Mouse (Mus musculus): ENCODE results near the gene Spsb1. TPM values are rescaled to one million over a fixed set of nuclear protein-coding genes. Genes with fewer than 3 reads are reported as not detected.

Gene Spsb1
- polyA plus RNA-seq, 1 experiment from 2014 or later = 5.8 TPM

GRCm38 (mm10) chr4:149912451-149912850, 42.4 kb downstream of the Spsb1 start:
- Histone ChIP-seq H3K4me1 (replicated peaks; ENCODE audit: control insufficient read depth, insufficient read depth, low read length) (no peaks in the 10 kb centered on the region; the same call in 1 of the 2 replicates), H3K9me3 (ENCODE audit: control insufficient read depth, low read length) (no peaks in the 10 kb centered on the region), H3K4me3 (replicated peaks; ENCODE audit: low read length) (no peak overlapping the region), H3K27ac (ENCODE audit: low read length) (no peak overlapping the region), H3K36me3 (ENCODE audit: control insufficient read depth, insufficient read depth) (no peaks in the 10 kb centered on the region), H3K4me2 (ENCODE audit: low read length) (no peak overlapping the region), H3K9ac (replicated peaks; ENCODE audit: low read depth, low read length) (no peak overlapping the region), H3K27me3 (replicated peaks; ENCODE audit: control insufficient read depth, insufficient read depth, low read length) (no peaks in the 10 kb centered on the region)
- WGBS = 54% methylated on average over 4 of the region's 4 CpGs
- ATAC-seq = no peak

- H3K36me3 ChIP-seq (ENCODE audit: control insufficient read depth, insufficient read depth) = no peaks in the 10 kb centered on the region
- no peak overlapping the region for H3K4me3 ChIP-seq (replicated peaks; ENCODE audit: low read length)
- no peak overlapping the region for H3K27ac ChIP-seq (ENCODE audit: low read length)
- no peak overlapping the region for H3K9ac ChIP-seq (replicated peaks; ENCODE audit: low read depth, low read length)
- H3K27me3 ChIP-seq (replicated peaks; ENCODE audit: control insufficient read depth, insufficient read depth, low read length) = no peaks in the 10 kb centered on the region
- WGBS = 28% methylated on average over 4 of the region's 4 CpGs
- H3K9me3 ChIP-seq (ENCODE audit: control insufficient read depth, low read length) = no peaks in the 10 kb centered on the region
- ATAC-seq = no peak
- H3K4me1 ChIP-seq (replicated peaks; ENCODE audit: control insufficient read depth, insufficient read depth, low read length) = no peaks in the 10 kb centered on the region; the same call in 1 of the 2 replicates
- H3K4me2 ChIP-seq (ENCODE audit: low read length) = no peak overlapping the region
Observed at GRCm38 (mm10) chr4:149910558-149910957, 44.3 kb downstream of the Spsb1 start.

- H3K4me1 ChIP-seq (replicated peaks; ENCODE audit: control insufficient read depth, insufficient read depth, low read length) = no peaks in the 10 kb centered on the region; the same call in 1 of the 2 replicates
- H3K4me3 ChIP-seq (replicated peaks; ENCODE audit: low read length) = no peak overlapping the region
- H3K27me3 ChIP-seq (replicated peaks; ENCODE audit: control insufficient read depth, insufficient read depth, low read length) = no peaks in the 10 kb centered on the region
- H3K9ac ChIP-seq (replicated peaks; ENCODE audit: low read depth, low read length) = no peak overlapping the region
- no peak overlapping the region for H3K4me2 ChIP-seq (ENCODE audit: low read length)
- no peak overlapping the region for H3K27ac ChIP-seq (ENCODE audit: low read length)
- no peaks in the 10 kb centered on the region for H3K36me3 ChIP-seq (ENCODE audit: control insufficient read depth, insufficient read depth)
- 89% methylated on average over 13 of the region's 13 CpGs for WGBS
- no peak for ATAC-seq
- no peaks in the 10 kb centered on the region for H3K9me3 ChIP-seq (ENCODE audit: control insufficient read depth, low read length)
Observed at GRCm38 (mm10) chr4:149909551-149909950, 45.3 kb downstream of the Spsb1 start.

- no peaks in the 10 kb centered on the region for H3K9me3 ChIP-seq (ENCODE audit: control insufficient read depth, low read length)
- no peaks in the 10 kb centered on the region for H3K27me3 ChIP-seq (replicated peaks; ENCODE audit: control insufficient read depth, insufficient read depth, low read length)
- no peak overlapping the region for H3K27ac ChIP-seq (ENCODE audit: low read length)
- H3K36me3 ChIP-seq (ENCODE audit: control insufficient read depth, insufficient read depth) = no peaks in the 10 kb centered on the region
- no peaks in the 10 kb centered on the region; the same call in 1 of the 2 replicates for H3K4me1 ChIP-seq (replicated peaks; ENCODE audit: control insufficient read depth, insufficient read depth, low read length)
- 81% methylated on average over 7 of the region's 7 CpGs for WGBS
- no peak overlapping the region for H3K4me3 ChIP-seq (replicated peaks; ENCODE audit: low read length)
- no peak overlapping the region for H3K4me2 ChIP-seq (ENCODE audit: low read length)
- H3K9ac ChIP-seq (replicated peaks; ENCODE audit: low read depth, low read length) = no peak overlapping the region
- no peak for ATAC-seq
Observed at GRCm38 (mm10) chr4:149908923-149909322, 45.9 kb downstream of the Spsb1 start.

- H3K4me2 ChIP-seq (ENCODE audit: low read length) = no peak overlapping the region
- no peaks in the 10 kb centered on the region for H3K36me3 ChIP-seq (ENCODE audit: control insufficient read depth, insufficient read depth)
- H3K9me3 ChIP-seq (ENCODE audit: control insufficient read depth, low read length) = no peaks in the 10 kb centered on the region
- no peaks in the 10 kb centered on the region for H3K27me3 ChIP-seq (replicated peaks; ENCODE audit: control insufficient read depth, insufficient read depth, low read length)
- H3K9ac ChIP-seq (replicated peaks; ENCODE audit: low read depth, low read length) = no peak overlapping the region
- WGBS = 78% methylated on average over 7 of the region's 7 CpGs
- H3K27ac ChIP-seq (ENCODE audit: low read length) = no peak overlapping the region
- no peaks in the 10 kb centered on the region; the same call in 1 of the 2 replicates for H3K4me1 ChIP-seq (replicated peaks; ENCODE audit: control insufficient read depth, insufficient read depth, low read length)
- H3K4me3 ChIP-seq (replicated peaks; ENCODE audit: low read length) = no peak overlapping the region
- no peak for ATAC-seq
Observed at GRCm38 (mm10) chr4:149907656-149908055, 47.2 kb downstream of the Spsb1 start.

GRCm38 (mm10) chr4:149906921-149907320, 47.9 kb downstream of the Spsb1 start:
- no peak overlapping the region for H3K27ac ChIP-seq (ENCODE audit: low read length)
- no peaks in the 10 kb centered on the region for H3K36me3 ChIP-seq (ENCODE audit: control insufficient read depth, insufficient read depth)
- no peaks in the 10 kb centered on the region for H3K9me3 ChIP-seq (ENCODE audit: control insufficient read depth, low read length)
- no peak overlapping the region for H3K9ac ChIP-seq (replicated peaks; ENCODE audit: low read depth, low read length)
- no peaks in the 10 kb centered on the region; the same call in 1 of the 2 replicates for H3K4me1 ChIP-seq (replicated peaks; ENCODE audit: control insufficient read depth, insufficient read depth, low read length)
- no peak overlapping the region for H3K4me3 ChIP-seq (replicated peaks; ENCODE audit: low read length)
- no peak overlapping the region for H3K4me2 ChIP-seq (ENCODE audit: low read length)
- no peaks in the 10 kb centered on the region for H3K27me3 ChIP-seq (replicated peaks; ENCODE audit: control insufficient read depth, insufficient read depth, low read length)
- 70% methylated on average over 13 of the region's 13 CpGs for WGBS
- ATAC-seq = no peak

- H3K4me2 ChIP-seq (ENCODE audit: low read length) = no peak overlapping the region
- H3K4me3 ChIP-seq (replicated peaks; ENCODE audit: low read length) = no peak overlapping the region
- H3K27me3 ChIP-seq (replicated peaks; ENCODE audit: control insufficient read depth, insufficient read depth, low read length) = no peaks in the 10 kb centered on the region
- no peak overlapping the region for H3K9ac ChIP-seq (replicated peaks; ENCODE audit: low read depth, low read length)
- no peak for ATAC-seq
- WGBS = 89% methylated on average over 10 of the region's 10 CpGs
- no peaks in the 10 kb centered on the region for H3K36me3 ChIP-seq (ENCODE audit: control insufficient read depth, insufficient read depth)
- H3K9me3 ChIP-seq (ENCODE audit: control insufficient read depth, low read length) = no peaks in the 10 kb centered on the region
- H3K4me1 ChIP-seq (replicated peaks; ENCODE audit: control insufficient read depth, insufficient read depth, low read length) = no peaks in the 10 kb centered on the region; the same call in 1 of the 2 replicates
- H3K27ac ChIP-seq (ENCODE audit: low read length) = no peak overlapping the region
Observed at GRCm38 (mm10) chr4:149905302-149905974, 49.4 kb downstream of the Spsb1 start.

GRCm38 (mm10) chr4:149903026-149903425, 51.8 kb downstream of the Spsb1 start:
- H3K27me3 ChIP-seq (replicated peaks; ENCODE audit: control insufficient read depth, insufficient read depth, low read length) = no peaks in the 10 kb centered on the region
- no peaks in the 10 kb centered on the region for H3K36me3 ChIP-seq (ENCODE audit: control insufficient read depth, insufficient read depth)
- 81% methylated on average over 5 of the region's 5 CpGs for WGBS
- H3K27ac ChIP-seq (ENCODE audit: low read length) = no peak overlapping the region
- no peaks in the 10 kb centered on the region for H3K9me3 ChIP-seq (ENCODE audit: control insufficient read depth, low read length)
- no peaks in the 10 kb centered on the region for H3K4me1 ChIP-seq (replicated peaks; ENCODE audit: control insufficient read depth, insufficient read depth, low read length)
- no peak overlapping the region for H3K4me2 ChIP-seq (ENCODE audit: low read length)
- no peak overlapping the region for H3K4me3 ChIP-seq (replicated peaks; ENCODE audit: low read length)
- no peak overlapping the region for H3K9ac ChIP-seq (replicated peaks; ENCODE audit: low read depth, low read length)
- no peak for ATAC-seq

- Histone ChIP-seq H3K4me1 (replicated peaks; ENCODE audit: control insufficient read depth, insufficient read depth, low read length) (no peaks in the 10 kb centered on the region), H3K27ac (ENCODE audit: low read length) (no peak overlapping the region), H3K9ac (replicated peaks; ENCODE audit: low read depth, low read length) (no peak overlapping the region), H3K4me2 (ENCODE audit: low read length) (no peak overlapping the region), H3K36me3 (ENCODE audit: control insufficient read depth, insufficient read depth) (no peaks in the 10 kb centered on the region), H3K27me3 (replicated peaks; ENCODE audit: control insufficient read depth, insufficient read depth, low read length) (no peaks in the 10 kb centered on the region), H3K4me3 (replicated peaks; ENCODE audit: low read length) (no peak overlapping the region), H3K9me3 (ENCODE audit: control insufficient read depth, low read length) (no peaks in the 10 kb centered on the region)
- WGBS = 77% methylated on average over 3 of the region's 3 CpGs
- ATAC-seq = no peak
Observed at GRCm38 (mm10) chr4:149901349-149901782, 53.5 kb downstream of the Spsb1 start.
